Mouse (Mus musculus): ENCODE measurements at regions not wholly inside any gene's neighbourhood (a gene's known extent, or its start where the extent isn't known, plus 50 kb on each side); places are given as distances from the start of the nearest gene placed in this dataset.
A peak's percentile ranks its signal among the peaks of the same experiment; 100 is the strongest.

- no peak for DNase-seq (ENCODE audit: low spot score in 2 of 2)
These were observed 317.1 kb downstream of the Matn1 start for GRCm38 (mm10) chr4:131261236-131261635.

GRCm38 (mm10) chr4:131262909-131263308 is 318.7 kb downstream of the Matn1 start:
- no peak for DNase-seq (ENCODE audit: low spot score in 2 of 2)

- DNase-seq (ENCODE audit: low spot score in 2 of 2): no peak
These were observed 322.6 kb downstream of the Matn1 start for GRCm38 (mm10) chr4:131266764-131267163.

DNA sequence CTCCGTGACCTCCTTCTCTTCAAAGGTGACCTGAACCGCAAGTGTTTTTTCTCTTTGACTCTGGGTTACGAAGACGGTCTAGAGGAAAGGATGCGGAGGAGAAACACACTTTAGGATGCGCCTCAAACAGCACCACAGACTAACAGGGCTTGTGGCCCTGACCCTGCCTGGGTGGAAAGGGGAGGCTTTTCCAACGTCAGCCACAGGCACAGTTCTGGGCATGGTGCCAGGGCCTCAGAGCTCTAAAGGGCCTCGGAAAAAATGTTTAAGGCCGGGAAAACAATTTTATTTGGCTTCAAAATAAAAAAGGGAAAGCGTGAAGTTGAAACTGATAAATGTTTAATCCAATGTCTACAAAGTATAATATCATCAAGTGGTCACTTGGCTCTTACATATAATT is 323.6 kb downstream of the Matn1 start:
- no peak for DNase-seq (ENCODE audit: low spot score in 2 of 2)

DNA sequence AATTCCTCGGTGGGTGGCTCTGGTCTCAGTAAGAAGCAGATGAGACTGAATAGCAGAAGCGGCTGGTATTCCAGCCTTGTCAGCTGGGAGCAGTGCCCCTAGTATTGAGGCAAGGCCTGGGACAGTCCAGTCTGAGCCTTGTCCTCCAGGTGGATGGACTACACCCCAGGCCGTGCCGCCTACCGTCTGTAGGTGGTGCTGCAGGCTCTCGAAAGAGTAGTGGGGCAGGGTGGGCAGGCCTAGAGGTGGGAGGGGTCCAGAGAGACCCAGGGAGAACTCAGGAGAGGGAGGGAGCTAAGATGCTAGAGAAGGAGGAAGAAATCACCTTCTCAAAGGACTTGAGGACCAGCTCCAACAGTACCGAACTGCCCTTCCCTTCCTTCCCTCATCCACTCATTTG is 326.0 kb downstream of the Matn1 start:
- DNase-seq (ENCODE audit: low spot score in 2 of 2): peak; percentile 52 to 66

- no peak for DNase-seq (ENCODE audit: low spot score in 2 of 2)
These were observed 327.9 kb downstream of the Matn1 start for GRCm38 (mm10) chr4:131272060-131272459.

DNA sequence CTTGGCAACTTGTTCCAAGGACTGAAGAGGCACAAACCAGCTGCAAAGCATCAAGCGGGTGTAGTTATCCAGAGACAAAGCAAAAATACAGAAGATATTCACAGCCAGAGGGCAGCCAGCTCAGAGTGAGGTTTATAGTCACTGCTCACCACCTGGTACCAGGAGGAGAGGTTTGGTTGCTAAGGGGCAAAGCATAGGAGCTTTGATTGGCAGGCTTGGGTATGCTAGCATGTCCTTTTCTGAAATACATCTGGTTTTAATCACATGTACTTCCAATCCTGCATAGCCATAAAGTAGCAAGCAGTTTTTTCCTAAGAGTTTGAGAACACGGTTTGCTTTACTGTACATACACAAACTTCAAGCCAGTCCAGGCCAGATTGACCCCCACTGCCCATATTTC is 349.4 kb downstream of the Matn1 start:
- DNase-seq (ENCODE audit: low spot score in 2 of 2): no peak

DNA sequence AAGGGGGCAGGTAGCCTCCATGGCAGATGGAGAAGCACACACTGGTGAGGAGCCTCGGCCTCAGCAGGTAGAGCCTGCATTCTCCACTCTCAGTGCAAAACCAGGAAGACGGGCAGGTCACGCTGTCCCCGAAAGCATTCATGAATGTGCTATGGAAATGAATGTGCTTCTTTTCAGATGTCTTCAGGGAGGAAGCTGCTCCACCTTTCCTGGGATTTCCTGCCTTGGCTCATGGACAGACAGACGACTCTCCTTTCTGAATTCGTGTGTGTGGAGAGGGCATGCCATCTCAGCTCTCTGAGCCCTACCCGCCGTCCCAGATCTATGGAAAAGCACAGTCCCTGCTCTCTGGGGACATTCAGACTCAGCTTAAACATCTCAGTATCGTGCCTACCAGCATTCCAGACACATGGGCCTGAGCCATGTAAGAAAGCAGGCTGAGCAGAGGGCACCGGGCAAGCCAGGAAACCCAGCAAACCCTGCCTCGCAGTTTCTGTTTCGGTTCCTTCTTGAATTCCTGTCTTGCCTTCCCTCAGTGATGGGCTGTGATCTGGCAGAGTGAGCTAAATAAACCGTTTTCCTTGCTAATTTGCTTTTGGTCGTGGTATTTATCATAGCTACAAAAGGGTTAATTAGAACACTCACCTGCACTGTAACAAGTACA is 354.0 kb downstream of the Matn1 start:
- no peak for DNase-seq (ENCODE audit: low spot score in 2 of 2)

DNA sequence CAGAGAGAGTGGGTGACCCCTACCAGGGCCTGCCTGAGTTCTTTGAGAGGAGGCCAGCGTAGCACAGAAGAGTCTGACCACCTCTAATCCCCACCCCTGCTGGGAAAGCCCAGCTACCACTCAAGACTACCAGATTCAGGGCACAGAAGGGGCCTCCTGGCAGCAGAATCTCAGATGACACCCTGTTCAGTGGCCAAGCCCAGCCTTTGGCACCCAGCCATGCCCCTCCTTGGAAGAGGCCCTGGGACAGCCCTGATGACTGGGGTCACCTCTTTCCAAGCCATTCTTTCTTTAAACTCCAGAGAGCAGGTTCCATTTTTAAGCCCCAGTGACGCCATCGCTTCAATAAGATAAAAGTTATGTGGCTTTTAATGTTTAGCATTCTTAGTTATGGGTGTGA is 359.8 kb downstream of the Matn1 start:
- peak in 1 of 2 experiments; percentile 38 for DNase-seq (ENCODE audit: low spot score in 2 of 2)

DNA sequence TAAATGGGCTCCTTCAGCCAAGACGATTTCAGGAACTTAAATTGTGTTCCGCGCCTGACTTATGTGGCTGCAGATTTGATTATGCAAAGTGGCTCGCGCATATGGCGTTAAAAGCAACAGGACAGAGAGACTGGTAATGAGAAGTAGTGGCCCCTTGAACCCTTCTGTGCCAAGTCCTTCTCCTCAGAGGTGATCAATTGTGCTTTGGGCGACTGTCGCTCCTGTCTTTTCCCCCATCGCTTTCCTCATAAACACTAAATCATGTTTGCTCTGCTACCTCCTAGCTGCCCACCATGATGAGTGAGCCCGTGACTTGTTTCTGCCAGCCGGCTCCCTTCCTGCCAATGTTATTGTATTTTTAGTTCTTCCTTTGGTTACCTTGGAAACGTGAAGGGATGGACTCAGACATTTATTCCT is 360.2 kb downstream of the Matn1 start:
- peak; percentile 23 to 31 for DNase-seq (ENCODE audit: low spot score in 2 of 2)

- no peak for DNase-seq (ENCODE audit: low spot score in 2 of 2)
These were observed 370.0 kb downstream of the Matn1 start for GRCm38 (mm10) chr4:131314231-131314630.

GRCm38 (mm10) chr4:131316041-131316440 is 371.9 kb downstream of the Matn1 start:
- no peak for DNase-seq (ENCODE audit: low spot score in 2 of 2)

DNA sequence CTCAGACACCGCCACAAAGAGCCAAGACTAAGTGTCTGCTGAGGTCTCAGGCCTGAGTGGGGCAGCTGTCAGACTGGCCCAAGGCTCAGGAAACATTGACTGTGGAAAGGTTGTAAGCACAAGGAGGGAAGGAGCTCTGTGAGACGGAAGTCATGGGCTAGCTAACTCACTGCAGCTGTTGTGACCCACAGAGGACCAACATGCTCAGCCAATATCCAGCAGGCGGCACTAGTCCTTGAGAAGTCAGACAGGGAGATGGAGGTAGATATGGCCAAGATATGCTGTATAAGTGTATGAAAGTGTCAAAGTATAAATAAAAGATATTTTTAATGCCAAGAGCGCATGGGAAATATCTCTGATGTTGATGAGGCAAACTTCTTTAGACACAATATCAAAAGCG is 378.1 kb downstream of the Matn1 start:
- no peak for DNase-seq (ENCODE audit: low spot score in 2 of 2)

- no peak for DNase-seq (ENCODE audit: low spot score in 2 of 2)
These were observed 380.3 kb downstream of the Matn1 start for GRCm38 (mm10) chr4:131324486-131324885.

DNA sequence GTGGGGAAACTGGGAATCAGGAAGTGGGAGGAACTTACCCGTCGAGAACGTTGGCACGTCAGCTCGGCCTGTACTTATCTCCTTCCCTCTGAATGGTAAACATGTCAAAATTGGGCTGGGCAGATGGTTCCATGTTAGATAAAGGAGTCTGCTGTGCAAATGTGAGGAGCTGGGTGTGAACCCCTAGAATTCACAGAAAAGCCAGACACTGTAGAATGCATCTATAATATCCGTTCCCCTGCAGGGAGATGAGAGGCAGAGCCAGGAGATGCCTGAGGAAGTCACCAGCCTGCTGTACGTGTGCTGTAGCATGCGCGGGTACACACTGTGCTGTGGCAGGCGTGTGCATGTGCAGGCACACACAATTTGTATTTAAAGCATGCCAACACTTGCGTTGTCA is 381.0 kb downstream of the Matn1 start:
- DNase-seq (ENCODE audit: low spot score in 2 of 2): no peak

GRCm38 (mm10) chr4:131325609-131326008 is 381.4 kb downstream of the Matn1 start:
- no peak for DNase-seq (ENCODE audit: low spot score in 2 of 2)

DNA sequence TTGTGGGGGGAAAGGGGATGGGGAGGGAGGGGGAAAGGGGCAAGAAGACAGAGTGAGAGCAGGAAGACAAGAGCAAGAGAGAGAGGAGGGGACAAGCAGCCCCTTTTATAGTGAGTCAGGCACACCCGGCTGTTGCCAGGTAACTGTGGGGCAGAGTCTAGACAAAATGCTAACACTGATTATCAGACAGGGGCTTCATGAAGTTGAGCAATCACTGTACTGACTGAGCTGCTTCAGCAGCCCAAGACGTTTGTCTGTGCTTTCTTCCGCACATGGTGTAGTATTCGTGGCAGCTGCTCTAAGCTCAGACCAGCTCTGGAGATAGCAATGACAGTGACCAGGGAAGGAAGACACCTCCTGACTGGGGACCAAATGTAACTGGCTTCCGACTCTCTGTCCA is 385.2 kb downstream of the Matn1 start:
- no peak for DNase-seq (ENCODE audit: low spot score in 2 of 2)

- no peak for DNase-seq (ENCODE audit: low spot score in 2 of 2)
These were observed 387.5 kb downstream of the Matn1 start for GRCm38 (mm10) chr4:131331646-131332045.

GRCm38 (mm10) chr4:131336801-131337200 is 392.6 kb downstream of the Matn1 start:
- DNase-seq (ENCODE audit: low spot score in 2 of 2): no peak

- DNase-seq (ENCODE audit: low spot score in 2 of 2): no peak
These were observed 397.0 kb downstream of the Matn1 start for GRCm38 (mm10) chr4:131340993-131341695.

DNA sequence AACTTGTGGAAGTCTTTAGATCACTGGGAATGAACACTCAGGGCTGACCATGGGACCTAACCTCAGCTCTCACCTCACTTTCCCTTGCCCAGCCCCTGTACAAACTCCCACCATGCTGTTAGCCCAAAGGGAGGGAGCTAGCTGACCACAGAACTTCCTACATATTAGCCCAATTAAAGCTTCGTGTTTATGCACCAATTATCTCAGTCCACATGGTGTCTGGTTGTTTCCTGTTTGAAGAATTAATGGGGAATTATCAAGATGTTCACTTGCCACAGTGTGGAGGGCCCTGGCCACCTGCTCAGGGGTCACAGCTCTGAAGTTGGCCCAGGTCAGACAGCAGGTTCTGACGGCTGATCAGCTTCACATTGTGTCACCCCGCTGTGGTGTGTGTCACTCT is 402.5 kb downstream of the Matn1 start:
- DNase-seq (ENCODE audit: low spot score in 2 of 2): no peak

DNA sequence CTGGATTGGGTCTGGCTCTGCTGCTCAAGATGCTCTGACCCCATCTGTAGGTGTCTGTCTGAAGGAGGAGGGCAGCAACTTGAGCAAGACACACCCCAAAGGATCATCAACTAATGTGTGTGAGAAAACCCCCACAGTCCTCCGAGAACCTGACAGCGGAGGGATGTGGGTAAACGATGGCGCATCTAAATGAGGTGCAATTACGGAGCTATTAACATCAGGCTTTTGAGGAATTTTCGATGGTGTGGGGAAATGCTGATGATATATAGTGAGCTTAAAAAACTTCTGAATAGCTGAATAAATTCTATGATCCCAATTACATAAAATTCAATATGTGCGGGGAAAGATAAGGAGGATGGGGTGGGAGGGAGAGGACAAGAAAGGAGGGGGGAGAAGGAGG is 406.1 kb downstream of the Matn1 start:
- DNase-seq (ENCODE audit: low spot score in 2 of 2): no peak

DNA sequence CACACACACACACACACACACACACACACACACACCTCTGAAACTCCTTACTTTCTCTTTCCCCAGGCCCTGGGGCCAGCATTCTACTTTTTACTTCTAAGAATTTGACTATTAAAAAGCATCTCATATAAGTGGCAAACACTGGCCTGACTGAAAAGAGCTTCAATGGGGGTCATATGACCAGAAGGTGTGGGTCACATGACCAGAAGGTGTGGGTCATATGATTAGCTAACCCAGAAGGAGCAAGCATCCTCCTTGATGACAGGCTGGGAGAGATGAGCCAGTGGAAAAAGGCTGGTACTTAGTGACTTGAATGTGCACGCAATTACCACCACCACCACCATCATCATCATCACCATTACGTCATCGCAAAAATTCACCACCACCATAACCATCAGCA is 410.7 kb downstream of the Matn1 start:
- DNase-seq (ENCODE audit: low spot score in 2 of 2): no peak
